Mouse (Mus musculus) MEL (cell line): ENCODE data around the gene Pacsin1. TPM values are rescaled to one million over a fixed set of nuclear protein-coding genes. Genes with fewer than 3 reads are reported as not detected.

Source experiments
- DNase-seq: peaks from one replicate; pipeline ENCODE4 v3.0.0; 2011; ENCODE audit warnings: low read depth, low spot score
- H3K27ac ChIP-seq: 2 replicates; pipeline ENCODE4 v1.5.1; 2012; ENCODE audit warnings: low read depth, mild to moderate bottlenecking, control low read depth, low read length, moderate library complexity; ENCODE audit not compliant: control insufficient read depth
- H3K27me3 ChIP-seq, 2 experiments: fragments of 150-350 bp in 1 of 2; sonication (generic) in 1 of 2; 2 replicates each; pipeline ENCODE4 v1.6.1; 2012; ENCODE audit warnings: low read length in 2 of 2, mild to moderate bottlenecking in 2 of 2, improper control_type of control experiment in 1 of 2, moderate library complexity in 1 of 2; ENCODE audit not compliant: insufficient read depth in 2 of 2, control insufficient read depth in 1 of 2
- H3K36me3 ChIP-seq, 2 experiments: 2 replicates each; pipeline ENCODE4 v1.6.1; 2012 to 2014; ENCODE audit warnings: low read length in 2 of 2, improper control_type of control experiment in 1 of 2, inconsistent platforms in 1 of 2, mild to moderate bottlenecking in 1 of 2; ENCODE audit not compliant: insufficient read depth in 2 of 2, control insufficient read depth in 1 of 2
- H3K4me1 ChIP-seq, 2 experiments: fragments of 150-350 bp in 1 of 2; sonication (generic) in 1 of 2; 2 replicates each; pipeline ENCODE4 v1.6.1; 2012; ENCODE audit warnings: low read length in 2 of 2, improper control_type of control experiment in 1 of 2, mild to moderate bottlenecking in 1 of 2; ENCODE audit not compliant: insufficient read depth in 2 of 2, control insufficient read depth in 1 of 2
- H3K4me3 ChIP-seq, 2 experiments: fragments of 150-350 bp in 1 of 2; sonication (generic) in 1 of 2; 2 replicates each; pipeline ENCODE4 v1.5.1; 2012; ENCODE audit warnings: low read depth in 2 of 2, low read length in 2 of 2, mild to moderate bottlenecking in 2 of 2, moderate library complexity in 2 of 2, control low read depth in 1 of 2, improper control_type of control experiment in 1 of 2; ENCODE audit not compliant: control insufficient read depth in 1 of 2, insufficient read depth in 1 of 2
- H3K79me2 ChIP-seq: 2 replicates; pipeline ENCODE4 v1.6.1; 2012; ENCODE audit warnings: mild to moderate bottlenecking, low read length, moderate library complexity; ENCODE audit not compliant: control insufficient read depth, poor library complexity, insufficient read depth
- H3K9ac ChIP-seq: 2 replicates; pipeline ENCODE4 v1.6.1; 2012; ENCODE audit warnings: low read depth, mild to moderate bottlenecking, control low read depth, low read length, moderate library complexity; ENCODE audit not compliant: control insufficient read depth, poor library complexity, severe bottlenecking
- H3K9me3 ChIP-seq: fragments of 150-350 bp; sonication (generic); replicated peaks from 2 replicates; pipeline ENCODE4 v1.6.1; 2012; ENCODE audit warnings: mild to moderate bottlenecking, low read length, improper control_type of control experiment, moderate library complexity; ENCODE audit not compliant: insufficient read depth
- BHLHE40 ChIP-seq: IDR thresholded peaks from 2 replicates; pipeline ENCODE4 v1.6.1; 2012; ENCODE audit warnings: low read depth, mild to moderate bottlenecking, inconsistent platforms, low read length, improper control_type of control experiment, borderline replicate concordance
- CHD1 ChIP-seq: IDR thresholded peaks from 2 replicates; pipeline ENCODE4 v1.6.1; 2012; ENCODE audit warnings: low read depth, mild to moderate bottlenecking, inconsistent platforms, low read length, improper control_type of control experiment
- CHD2 ChIP-seq: IDR thresholded peaks from 2 replicates; pipeline ENCODE4 v1.6.1; 2011; ENCODE audit warnings: low read length, improper control_type of control experiment
- CTCF ChIP-seq, 3 experiments: IDR thresholded peaks in 2 of 3; conservative IDR thresholded peaks in 1 of 3; 2 replicates each; pipeline ENCODE4 v1.5.1; 2011 to 2012; ENCODE audit warnings: low read length in 3 of 3, low read depth in 2 of 3, mild to moderate bottlenecking in 2 of 3, improper control_type of control experiment in 1 of 3, inconsistent platforms in 1 of 3, mixed read lengths in 1 of 3, moderate library complexity in 1 of 3; ENCODE audit not compliant: control insufficient read depth in 1 of 3, insufficient read depth in 1 of 3, poor library complexity in 1 of 3, severe bottlenecking in 1 of 3
- E2F4 ChIP-seq: IDR thresholded peaks from 2 replicates; pipeline ENCODE4 v1.6.1; 2011; ENCODE audit warnings: low read depth, low read length, improper control_type of control experiment, borderline replicate concordance
- ELF1 ChIP-seq: IDR thresholded peaks from 2 replicates; pipeline ENCODE4 v1.6.1; 2014; ENCODE audit warnings: low read depth, mild to moderate bottlenecking, inconsistent platforms, low read length, improper control_type of control experiment, moderate library complexity
- EP300 ChIP-seq, 2 experiments: IDR thresholded peaks; 2 replicates each; pipeline ENCODE4 v1.6.1; 2011; ENCODE audit warnings: improper control_type of control experiment in 2 of 2, low read length in 2 of 2, low read depth in 1 of 2, mild to moderate bottlenecking in 1 of 2
- ETS1 ChIP-seq: IDR thresholded peaks from 2 replicates; pipeline ENCODE4 v1.6.1; 2012; ENCODE audit warnings: low read depth, mild to moderate bottlenecking, inconsistent platforms, low read length, improper control_type of control experiment, moderate library complexity
- HCFC1 ChIP-seq: IDR thresholded peaks from 2 replicates; pipeline ENCODE4 v1.6.1; 2012; ENCODE audit warnings: low read depth, mild to moderate bottlenecking, inconsistent platforms, low read length, improper control_type of control experiment, moderate library complexity
- MEF2A ChIP-seq: IDR thresholded peaks from 2 replicates; pipeline ENCODE4 v1.6.1; 2014; ENCODE audit warnings: low read depth, mild to moderate bottlenecking, inconsistent platforms, low read length, improper control_type of control experiment; ENCODE audit not compliant: poor library complexity, insufficient replicate concordance, severe bottlenecking; ENCODE audit errors: extremely low read depth
- MXI1 ChIP-seq: IDR thresholded peaks from 2 replicates; pipeline ENCODE4 v1.6.1; 2011; ENCODE audit warnings: mild to moderate bottlenecking, low read depth, low read length, improper control_type of control experiment
- NRF1 ChIP-seq: IDR thresholded peaks from 2 replicates; pipeline ENCODE4 v1.6.1; 2014; ENCODE audit warnings: low read depth, mild to moderate bottlenecking, inconsistent platforms, low read length, improper control_type of control experiment, moderate library complexity; ENCODE audit not compliant: poor library complexity, insufficient read depth, severe bottlenecking
- POLR2AphosphoS2 ChIP-seq: IDR thresholded peaks from 2 replicates; pipeline ENCODE4 v1.6.1; 2011; ENCODE audit warnings: low read length, improper control_type of control experiment
- POLR2AphosphoS5 ChIP-seq: IDR thresholded peaks from 2 replicates; pipeline ENCODE4 v1.6.1; 2012; ENCODE audit warnings: low read depth, borderline replicate concordance, mild to moderate bottlenecking, inconsistent platforms, low read length, moderate library complexity, mixed read lengths
- RAD21 ChIP-seq: IDR thresholded peaks from 2 replicates; pipeline ENCODE4 v1.6.1; 2011; ENCODE audit warnings: mild to moderate bottlenecking, low read depth, low read length, improper control_type of control experiment
- RCOR1 ChIP-seq: IDR thresholded peaks from 2 replicates; pipeline ENCODE4 v1.6.1; 2012; ENCODE audit warnings: low read depth, mild to moderate bottlenecking, inconsistent platforms, low read length, improper control_type of control experiment
- SMC3 ChIP-seq: IDR thresholded peaks from 2 replicates; pipeline ENCODE4 v1.6.1; 2011; ENCODE audit warnings: low read depth, low read length, improper control_type of control experiment
- ZC3H11A ChIP-seq: IDR thresholded peaks from 2 replicates; pipeline ENCODE4 v1.6.1; 2012; ENCODE audit warnings: low read depth, mild to moderate bottlenecking, inconsistent platforms, low read length, improper control_type of control experiment
- ZMIZ1 ChIP-seq: IDR thresholded peaks from 2 replicates; pipeline ENCODE4 v1.6.1; 2012; ENCODE audit warnings: low read depth, mild to moderate bottlenecking, inconsistent platforms, low read length, improper control_type of control experiment, moderate library complexity
- ZNF384 ChIP-seq: IDR thresholded peaks from 2 replicates; pipeline ENCODE4 v1.6.1; 2012; ENCODE audit warnings: low read depth, mild to moderate bottlenecking, inconsistent platforms, low read length, improper control_type of control experiment
- polyA plus RNA-seq, 2 experiments: library from polyadenylated mRNA; stranded (reverse) in 1 of 2; unstranded in 1 of 2; fragments of >175 nt in 1 of 2; fragments of >200 nt in 1 of 2; gene quantifications; 2 replicates each; pipeline versions ENCODE4 v1.2.1 to v1.2.4; 2012; ENCODE audit warnings: low replicate concordance in 2 of 2, low read depth in 1 of 2; ENCODE audit not compliant: insufficient read length in 2 of 2, insufficient read depth in 1 of 2, missing spikeins in 1 of 2
- total RNA-seq: library from RNA; depleted of rRNA; stranded (reverse); fragments of 300-350 nt; gene quantifications from 2 replicates; pipeline ENCODE4 v1.2.3, GENCODE M21; 2012

Pacsin1 gene
- total and polyA plus RNA-seq, 3 experiments = 0.17 TPM; not detected in 2

DNA sequence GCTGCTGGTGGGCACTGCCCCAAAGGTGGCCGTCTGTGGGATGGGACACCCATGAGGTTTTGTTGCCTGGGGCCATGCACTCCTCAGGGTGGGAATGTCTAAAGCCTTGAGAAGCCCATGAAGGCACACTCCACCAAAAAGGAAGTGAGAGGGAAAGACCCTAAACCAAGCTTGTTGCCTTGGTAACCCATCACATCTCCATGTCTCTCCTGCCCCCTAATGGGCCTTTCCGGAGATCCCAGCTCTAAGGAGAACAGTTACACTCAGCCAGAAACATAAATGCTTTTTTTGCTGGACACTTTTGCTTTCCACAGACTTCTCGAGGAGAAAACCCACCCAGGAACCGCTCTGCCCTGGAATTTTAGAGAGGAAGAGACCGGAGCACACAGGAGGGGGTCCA lies 62.9 kb downstream of the Pacsin1 start:
- H3K9ac ChIP-seq = no peak overlapping the region
- H3K4me1 ChIP-seq = 0 out of 4 replicates have a peak, but pooled peaks cover 0 to 2% of the 10 kb centered on the region in 2 experiments
- H3K27ac ChIP-seq = no peak overlapping the region
- no peaks in the 10 kb centered on the region for H3K79me2 ChIP-seq
- no peak for TF ChIP-seq CHD1
- TF ChIP-seq ELF1 = no peak
- TF ChIP-seq EP300 (IDR thresholded peaks at IDR 0.05; ENCODE audit: low read depth in 1 of 2, low read length in 2 of 2) = no peak
- no peak for TF ChIP-seq RAD21
- TF ChIP-seq BHLHE40 = no peak
- no peak for TF ChIP-seq RCOR1
- DNase-seq = no peak
- no peak overlapping the region for H3K4me3 ChIP-seq
- H3K36me3 ChIP-seq = no peaks in the 10 kb centered on the region
- no peaks in the 10 kb centered on the region for H3K9me3 ChIP-seq
- no peaks in the 10 kb centered on the region; a peak in 1 of 4 replicates for H3K27me3 ChIP-seq

DNA sequence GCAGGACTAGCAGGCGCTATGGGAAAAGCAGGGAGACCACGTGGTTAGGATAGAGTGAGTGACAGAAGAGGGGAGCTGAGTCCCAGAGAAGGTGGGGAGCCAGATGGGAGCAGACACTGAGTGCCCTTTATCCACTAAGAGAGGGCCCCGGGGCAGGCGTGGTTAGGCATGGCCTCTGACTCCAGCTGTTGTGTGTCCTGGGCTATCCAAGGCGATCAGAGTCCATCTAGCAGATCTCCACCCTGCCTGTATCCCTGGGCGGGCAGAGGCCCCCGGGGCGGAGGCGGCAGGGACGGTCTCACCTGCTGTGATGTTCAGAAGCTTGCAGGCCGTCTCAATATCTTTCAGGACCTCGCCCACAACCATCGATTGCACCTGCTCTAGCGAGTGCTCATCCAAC lies 64.4 kb downstream of the Pacsin1 start:
- Histone ChIP-seq H3K79me2 (no peaks in the 10 kb centered on the region), H3K27me3 (no peaks in the 10 kb centered on the region; a peak in 1 of 4 replicates), H3K9me3 (no peaks in the 10 kb centered on the region), H3K4me3 (no peak overlapping the region), H3K9ac (no peak overlapping the region), H3K4me1 (0 out of 4 replicates have a peak, but pooled peaks cover 0 to 2% of the 10 kb centered on the region in 2 experiments), H3K27ac (no peak overlapping the region), H3K36me3 (no peaks in the 10 kb centered on the region)
- TF ChIP-seq E2F4 = no peak
- DNase-seq = no peak

GRCm38 (mm10) chr17:27720326-27720725 lies 65.0 kb downstream of the Pacsin1 start:
- Histone ChIP-seq H3K4me3 (no peak overlapping the region), H3K4me1 (0 out of 4 replicates have a peak, but pooled peaks cover 0 to 2% of the 10 kb centered on the region in 2 experiments), H3K27me3 (no peaks in the 10 kb centered on the region; a peak in 1 of 4 replicates), H3K9ac (no peak overlapping the region), H3K36me3 (no peaks in the 10 kb centered on the region), H3K79me2 (no peaks in the 10 kb centered on the region)
- DNase-seq = no peak
- no peak for TF ChIP-seq POLR2AphosphoS2
- no peak for TF ChIP-seq ZC3H11A
- no peak for TF ChIP-seq BHLHE40
- no peak for TF ChIP-seq EP300 (IDR thresholded peaks at IDR 0.05; ENCODE audit: low read depth in 1 of 2, low read length in 2 of 2)
- no peak for TF ChIP-seq NRF1
- no peak for TF ChIP-seq ZMIZ1
- TF ChIP-seq ZNF384 = no peak
- no peak for TF ChIP-seq MEF2A
- no peak for TF ChIP-seq ETS1
- TF ChIP-seq CHD2 = no peak
- no peak for TF ChIP-seq CTCF (IDR thresholded peaks at IDR 0.05 in 2 of 3, conservative IDR thresholded peaks at IDR 0.05 in 1 of 3; ENCODE audit: control insufficient read depth in 1 of 3, insufficient read depth in 1 of 3, low read depth in 2 of 3, low read length in 3 of 3, poor library complexity in 1 of 3, severe bottlenecking in 1 of 3)
- no peak for TF ChIP-seq HCFC1
- no peak for TF ChIP-seq SMC3
- no peak for TF ChIP-seq RAD21
- no peak for TF ChIP-seq POLR2AphosphoS5
- no peak for TF ChIP-seq MXI1
- TF ChIP-seq RCOR1 = no peak
- TF ChIP-seq, all 39 proteins: peak for 0
- Histone ChIP-seq H3K9me3 (no peaks in the 10 kb centered on the region), H3K27ac (no peak overlapping the region)
